Comparison of ENCODE assay signal across 12 mouse cellular contexts in genomic region chr16:21208001-21208565, GRCm38 (mm10). TPM values are rescaled to one million over a fixed set of nuclear protein-coding genes. Genes with fewer than 3 reads are reported as not detected.
DNase-seq lines count a peak whose midpoint lies in the region; ATAC-seq and TF ChIP-seq lines count a peak whose summit lies in the region.
"Had no signal": no experiment of that assay in that cellular context is flagged by ENCODE, and none has a peak within 500 bp of the region (broad histone marks: within the 10 kb centered on the region; RNA-seq: fewer than 3 reads in every experiment).

No protein-coding gene starts in this region.

- ATAC-seq in heart, embryonic 11.5 days (replicated peaks; ENCODE audit: insufficient number of reproducible peaks, low FRiP score, low TSS enrichment), result no peak
- ATAC-seq in intestine, embryonic 14.5 days (replicated peaks; ENCODE audit: low FRiP score, low TSS enrichment, low read depth), result no peak
- no peak for ATAC-seq in midbrain, embryonic 12.5 days (ENCODE audit: low FRiP score, low read depth)
- ATAC-seq: CD4-positive, CD25-positive, alpha-beta regulatory T cell, adult 4 months; liver, postnatal 0 days had no signal

- WGBS in heart, embryonic 11.5 days (ENCODE audit: insufficient replicate concordance), result 64% methylated on average over 4 of the region's 4 CpGs
- 60% methylated on average over 4 of the region's 4 CpGs for WGBS in intestine, embryonic 14.5 days
- 78% methylated on average over 4 of the region's 4 CpGs for WGBS in midbrain, embryonic 12.5 days

- no peak for DNase-seq in heart, postnatal 14 days
- no peak for DNase-seq in intestine, embryonic 14.5 days (ENCODE audit: low spot score)
- no peak for DNase-seq in T-cell, adult 2 months (ENCODE audit: low spot score)
- DNase-seq in left cerebral cortex, adult 11 months (ENCODE audit: low spot score), result no peak
- no peak for DNase-seq in thymus, postnatal 4 days
- DNase-seq: adrenal gland, postnatal 10 days; liver, postnatal 0 days; thymus, postnatal 14 days had no signal

- no peak for TF ChIP-seq POLR2A in ES-Bruce4 (IDR thresholded peaks at IDR 0.05; ENCODE audit: insufficient read depth, low read length)

- peak overlapping the region; percentile 6; the same call in 1 of the 2 replicates for H3K9ac ChIP-seq in heart, embryonic 11.5 days (ENCODE audit: low read depth, low read length)
- no peak overlapping the region for H3K9ac ChIP-seq in ES-Bruce4 (ENCODE audit: low read depth, poor library complexity, severe bottlenecking)
- H3K9ac ChIP-seq in intestine, embryonic 14.5 days (ENCODE audit: low read length), result no peak overlapping the region
- no peak overlapping the region for H3K9ac ChIP-seq in midbrain, embryonic 12.5 days (replicated peaks)
- H3K9ac ChIP-seq: liver, postnatal 0 days had no signal

- peak overlapping the region; percentile 73 for H3K4me2 ChIP-seq in heart, embryonic 11.5 days
- H3K4me2 ChIP-seq in intestine, embryonic 14.5 days (ENCODE audit: low read length), result peak overlapping the region; percentile 83
- peak overlapping the region; percentile 78 for H3K4me2 ChIP-seq in midbrain, embryonic 12.5 days (replicated peaks)

- no peak for TF ChIP-seq CTCF in ES-Bruce4 (IDR thresholded peaks at IDR 0.05; ENCODE audit: low read depth, low read length)

- H3K9me3 ChIP-seq in heart, embryonic 11.5 days (replicated peaks; ENCODE audit: control insufficient read depth, low read length), result no peaks in the 10 kb centered on the region
- no peaks in the 10 kb centered on the region for H3K9me3 ChIP-seq in ES-Bruce4 (replicated peaks; ENCODE audit: control insufficient read depth, insufficient read depth, low read length, poor library complexity, severe bottlenecking)
- no peaks in the 10 kb centered on the region for H3K9me3 ChIP-seq in intestine, embryonic 14.5 days (ENCODE audit: control insufficient read depth, low read length)
- no peaks in the 10 kb centered on the region for H3K9me3 ChIP-seq in midbrain, embryonic 12.5 days

- TF ChIP-seq EP300 in ES-Bruce4 (IDR thresholded peaks at IDR 0.05; ENCODE audit: insufficient read depth, low read depth, low read length), result no peak

- H3K27ac ChIP-seq in heart, embryonic 11.5 days (ENCODE audit: low read depth, low read length), result no peak overlapping the region
- H3K27ac ChIP-seq in ES-Bruce4 (ENCODE audit: insufficient read depth, low read length), result peak overlapping the region; percentile 62
- no peak overlapping the region for H3K27ac ChIP-seq in intestine, embryonic 14.5 days (ENCODE audit: low read depth)
- H3K27ac ChIP-seq in midbrain, embryonic 12.5 days (replicated peaks), result no peak overlapping the region

- no peaks in the 10 kb centered on the region for H3K36me3 ChIP-seq in heart, embryonic 11.5 days (ENCODE audit: control insufficient read depth, insufficient read depth, low read length)
- no peaks in the 10 kb centered on the region for H3K36me3 ChIP-seq in ES-Bruce4 (ENCODE audit: control insufficient read depth, insufficient read depth, low read length, poor library complexity, severe bottlenecking)
- H3K36me3 ChIP-seq in intestine, embryonic 14.5 days (ENCODE audit: control insufficient read depth, insufficient read depth, low read length), result 0 out of 2 replicates have a peak, but pooled peaks cover 5% of the 10 kb centered on the region
- H3K36me3 ChIP-seq in midbrain, embryonic 12.5 days, result no peaks in the 10 kb centered on the region

- H3K4me3 ChIP-seq in heart, embryonic 11.5 days (ENCODE audit: low read depth, low read length), result peak overlapping the region; percentile 10; the same call in 1 of the 2 replicates
- H3K4me3 ChIP-seq in ES-Bruce4 (ENCODE audit: low read depth, low read length), result 0 out of 2 replicates have a peak overlapping the region, but pooled peaks have one; percentile 2
- H3K4me3 ChIP-seq in intestine, embryonic 14.5 days (ENCODE audit: low read depth, low read length), result peak overlapping the region; percentile 78; the same call in 1 of the 2 replicates
- H3K4me3 ChIP-seq in midbrain, embryonic 12.5 days, result no peak overlapping the region

- no peaks in the 10 kb centered on the region for H3K27me3 ChIP-seq in heart, embryonic 11.5 days (ENCODE audit: control insufficient read depth, insufficient read depth, low read length)
- no peaks in the 10 kb centered on the region for H3K27me3 ChIP-seq in ES-Bruce4 (ENCODE audit: control insufficient read depth, insufficient read depth, low read length, poor library complexity, severe bottlenecking)
- no peaks in the 10 kb centered on the region for H3K27me3 ChIP-seq in intestine, embryonic 14.5 days (replicated peaks; ENCODE audit: control insufficient read depth, insufficient read depth, low read length)
- 0 out of 2 replicates have a peak, but pooled peaks cover 2% of the 10 kb centered on the region for H3K27me3 ChIP-seq in midbrain, embryonic 12.5 days

- H3K4me1 ChIP-seq in heart, embryonic 11.5 days (ENCODE audit: control insufficient read depth, insufficient read depth, low read length), result peaks cover 63% of the 10 kb centered on the region
- peaks cover 11% of the 10 kb centered on the region for H3K4me1 ChIP-seq in ES-Bruce4 (ENCODE audit: control insufficient read depth, insufficient read depth, low read length)
- peaks cover 58% of the 10 kb centered on the region for H3K4me1 ChIP-seq in intestine, embryonic 14.5 days (replicated peaks; ENCODE audit: control insufficient read depth, insufficient read depth, low read length)
- H3K4me1 ChIP-seq in midbrain, embryonic 12.5 days, result peaks cover 63% of the 10 kb centered on the region

- intact Hi-C loops in heart, postnatal 14 days (cut with DNase I), result loop anchor here (5.0 kb wide), 2 partner anchors 34 to 124 kb away; no protein-coding TSS in a partner anchor

RNA-seq across cellular contexts. Expression of gene Ephb3, which starts 3.5 kb away (rescaled TPM):
- 12.9 and 16.0 TPM in 2 replicates for polyA plus RNA-seq in heart, embryonic 11.5 days (2014; fragmentation: Nextera tagmentation; extraction: Ambion mirVana)
- 1 to 10 TPM; 6.5 to 9.2 TPM for total RNA-seq in heart, postnatal 14 days (2021)
- polyA plus RNA-seq in ES-Bruce4 (2011; ENCODE audit: insufficient read depth, insufficient read length, low read depth, missing spikeins), result 24.8 and 26.3 TPM in 2 replicates
- polyA plus RNA-seq in intestine, embryonic 14.5 days (2014; fragmentation: Nextera tagmentation; extraction: Ambion mirVana), result 17.6 and 17.8 TPM in 2 replicates
- polyA plus RNA-seq in midbrain, embryonic 12.5 days (2016; fragmentation: Nextera tagmentation; extraction: Ambion mirVana), result 23.6 and 24.2 TPM in 2 replicates
- polyA plus RNA-seq: CD4-positive, CD25-positive, alpha-beta regulatory T cell, adult 4 months had no signal

RNA-seq across cellular contexts. Expression of gene Teddm3, which starts 54.3 kb away (rescaled TPM):
- polyA plus RNA-seq in heart, embryonic 11.5 days (2014; fragmentation: Nextera tagmentation; extraction: Ambion mirVana), result 0.38 TPM in 1 of 2 replicates, not detected in the other
- not detected for total RNA-seq in heart, postnatal 14 days (2021)
- not detected in 2 replicates for polyA plus RNA-seq in ES-Bruce4 (2011; ENCODE audit: insufficient read depth, insufficient read length, low read depth, missing spikeins)
- 0.27 TPM in 1 of 2 replicates, not detected in the other for polyA plus RNA-seq in intestine, embryonic 14.5 days (2014; fragmentation: Nextera tagmentation; extraction: Ambion mirVana)
- polyA plus RNA-seq in midbrain, embryonic 12.5 days (2016; fragmentation: Nextera tagmentation; extraction: Ambion mirVana), result not detected in 2 replicates
- total RNA-seq: adrenal gland, postnatal 10 days had no signal
- polyA plus RNA-seq: liver, postnatal 0 days had no signal
